Comparison of ENCODE assay signal across 8 mouse cellular contexts in the genomic region with DNA sequence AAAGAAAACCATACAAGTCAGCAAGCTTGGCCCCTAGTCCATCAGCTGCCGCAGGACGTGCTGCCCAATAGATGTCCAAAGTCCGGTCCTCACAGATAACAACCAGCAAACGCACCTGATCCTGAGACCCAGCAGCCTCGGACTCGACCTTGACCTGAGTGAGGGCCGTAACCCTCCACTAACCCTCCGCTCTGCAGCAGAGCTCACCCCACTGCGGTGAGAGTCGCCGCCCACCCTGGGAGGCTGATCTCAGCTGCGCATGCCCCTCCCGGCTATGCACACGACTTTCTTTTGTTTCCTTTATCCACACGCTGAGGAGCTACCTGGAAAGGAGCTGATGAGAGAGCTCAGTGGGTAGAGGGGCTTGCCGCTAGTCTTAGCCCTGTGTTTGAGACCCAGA. TPM values are rescaled to one million over a fixed set of nuclear protein-coding genes. Genes with fewer than 3 reads are reported as not detected.
DNase-seq lines count a peak whose midpoint lies in the region; ATAC-seq and TF ChIP-seq lines count a peak whose summit lies in the region.

No protein-coding gene starts in this region.

- peak overlapping the region; percentile 51; the same call in 1 of the 2 replicates for H3K4me3 ChIP-seq in G1E (ENCODE audit: low read depth, low read length)

- peaks cover 3% of the 10 kb centered on the region; the same call in 1 of the 2 replicates for H3K27me3 ChIP-seq in G1E (ENCODE audit: insufficient read depth, low read length)

- no peak for TF ChIP-seq CTCF in G1E (IDR thresholded peaks at IDR 0.05; ENCODE audit: low read depth, low read length)

- H3K9me3 ChIP-seq in G1E (replicated peaks), result peaks cover 4% of the 10 kb centered on the region; the same call in 1 of the 2 replicates

- DNase-seq in embryo, embryonic 10 days (ENCODE audit: low spot score), result peak; percentile 67
- no peak for DNase-seq in embryo, embryonic 9.5 days (ENCODE audit: extremely low spot score)
- DNase-seq in G1E (ENCODE audit: low spot score) (no peak), adipocyte (ENCODE audit: low spot score) (no peak)
- DNase-seq in urinary bladder, postnatal 10 days (ENCODE audit: low spot score), result no peak

- ATAC-seq in G1E (ENCODE audit: extremely low read depth, insufficient number of reproducible peaks, low FRiP score, poor library complexity, severe bottlenecking), result no peak
- peak; percentile 58 to 71 for ATAC-seq in hematopoietic stem cell, adult 5-6 weeks (replicated peaks in 1 of 2; ENCODE audit: insufficient read depth in 1 of 2, low FRiP score in 2 of 2, low TSS enrichment in 1 of 2, low read depth in 1 of 2, poor library complexity in 2 of 2, severe bottlenecking in 2 of 2)
- peak; percentile 63 for ATAC-seq in megakaryocyte progenitor cell, adult 5-6 weeks (replicated peaks; ENCODE audit: poor library complexity)
- ATAC-seq in monocyte, adult 5-6 weeks (replicated peaks; ENCODE audit: insufficient number of reproducible peaks, low FRiP score, low TSS enrichment, poor library complexity, severe bottlenecking), result no peak

- peaks cover 51% of the 10 kb centered on the region for H3K36me3 ChIP-seq in G1E (replicated peaks)

- H3K4me1 ChIP-seq in G1E (ENCODE audit: insufficient read depth, low read depth, low read length), result peaks cover 42% of the 10 kb centered on the region

RNA-seq across cellular contexts. Expression of gene Keap1, which starts 11.8 kb away (rescaled TPM):
- total RNA-seq in G1E (2014; fragmentation: Nextera tagmentation) (16.7 and 21.3 TPM in 2 replicates), G1E (2017) (46.4 and 48.1 TPM in 2 replicates)
- polyA plus RNA-seq in G1E (2012), result 73.3 and 81.7 TPM in 2 replicates
- total RNA-seq in hematopoietic stem cell, adult 5-6 weeks (2017), result 37.4 and 39.0 TPM in 2 replicates
- total RNA-seq in megakaryocyte progenitor cell, adult 5-6 weeks (2015), result 17.2 and 18.3 TPM in 2 replicates
- 35.3 and 38.4 TPM in 2 replicates for total RNA-seq in megakaryocyte progenitor cell, adult 5-6 weeks (2017)
- 21.7 to 32.5 TPM (median 22.1 TPM) in 3 replicates for total RNA-seq in monocyte, adult 5-6 weeks (2017)

RNA-seq across cellular contexts. Expression of gene S1pr5, which starts 20.9 kb away (rescaled TPM):
- not detected in 2 replicates for total RNA-seq in G1E (2014; fragmentation: Nextera tagmentation)
- total RNA-seq in G1E (2017), result 0.11 TPM in 1 of 2 replicates, not detected in the other
- not detected in 2 replicates for polyA plus RNA-seq in G1E (2012)
- 0.25 and 0.50 TPM in 2 replicates for total RNA-seq in hematopoietic stem cell, adult 5-6 weeks (2017)
- total RNA-seq in megakaryocyte progenitor cell, adult 5-6 weeks (2015), result 0.10 TPM in 1 of 2 replicates, not detected in the other
- total RNA-seq in megakaryocyte progenitor cell, adult 5-6 weeks (2017), result 0.29 TPM in 1 of 2 replicates, not detected in the other
- 303 to 435 TPM (median 308 TPM) in 3 replicates for total RNA-seq in monocyte, adult 5-6 weeks (2017)

RNA-seq across cellular contexts. Expression of gene Atg4d, which starts 37.8 kb away (rescaled TPM):
- total RNA-seq in G1E (2014; fragmentation: Nextera tagmentation) (7.0 and 14.5 TPM in 2 replicates), G1E (2017) (9.1 and 11.0 TPM in 2 replicates)
- polyA plus RNA-seq in G1E (2012), result 14.9 and 20.7 TPM in 2 replicates
- 5.6 and 14.1 TPM in 2 replicates for total RNA-seq in hematopoietic stem cell, adult 5-6 weeks (2017)
- total RNA-seq in megakaryocyte progenitor cell, adult 5-6 weeks (2015), result 3.9 and 5.0 TPM in 2 replicates
- total RNA-seq in megakaryocyte progenitor cell, adult 5-6 weeks (2017), result 6.1 and 7.0 TPM in 2 replicates
- 31.7 to 39.6 TPM (median 34.6 TPM) in 3 replicates for total RNA-seq in monocyte, adult 5-6 weeks (2017)

Comparison
In these comparisons a context has a peak if more than half of its experiments do, and no peak if none do; other contexts are left out.
1. ATAC-seq: peak in hematopoietic stem cell, adult 5-6 weeks (2 of 2) and megakaryocyte progenitor cell, adult 5-6 weeks (single experiment); none in G1E (single experiment) and monocyte, adult 5-6 weeks (single experiment).
2. RNA of gene S1pr5, which starts 20.9 kb away (total RNA-seq): 303 to 435 TPM in monocyte, adult 5-6 weeks; 0.25 to 0.50 TPM in hematopoietic stem cell, adult 5-6 weeks, 0.10 to 0.29 TPM in megakaryocyte progenitor cell, adult 5-6 weeks and 0.11 TPM in G1E; every median in the first group is over 100 times any median in the second.